Mouse (Mus musculus) layer of hippocampus, adult 6 months (tissue): ENCODE results near the gene Sass6. TPM values are rescaled to one million over a fixed set of nuclear protein-coding genes. Genes with fewer than 3 reads are reported as not detected.

Experiments used
- long read RNA-seq, 2 experiments: library from polyadenylated mRNA; unstranded; transcript quantifications; one replicate each; pipeline ENCODE4 v2.0.0; 2019 to 2020
- polyA plus RNA-seq: library from polyadenylated mRNA; unstranded; fragments of <200 nt; fragmentation: Nextera tagmentation; gene quantifications from 2 replicates; pipeline ENCODE4 v1.2.3, GENCODE M21; 2021

The Sass6 gene
- 1.5 and 1.6 TPM in 2 replicates for polyA plus RNA-seq
- long read RNA-seq, experiment 1, partial matches to known transcripts, result 3 of 7 reads
- long read RNA-seq, experiment 1, other reads (novel, unspliced or antisense), result 1 of 7 reads
- long read RNA-seq, experiment 2, transcript Sass6-206 (14 exons, 1,894 nt), result major isoform, 5 of 14 reads
- long read RNA-seq, experiment 2, partial matches to known transcripts, result 3 of 14 reads
- long read RNA-seq, experiment 2, other reads (novel, unspliced or antisense), result 5 of 14 reads

GRCm38 (mm10) chr3:116594728-116595602 is at the start of gene Sass6:
Gene Sass6, plus strand, starts transcription at chr3:116594982.

DNA sequence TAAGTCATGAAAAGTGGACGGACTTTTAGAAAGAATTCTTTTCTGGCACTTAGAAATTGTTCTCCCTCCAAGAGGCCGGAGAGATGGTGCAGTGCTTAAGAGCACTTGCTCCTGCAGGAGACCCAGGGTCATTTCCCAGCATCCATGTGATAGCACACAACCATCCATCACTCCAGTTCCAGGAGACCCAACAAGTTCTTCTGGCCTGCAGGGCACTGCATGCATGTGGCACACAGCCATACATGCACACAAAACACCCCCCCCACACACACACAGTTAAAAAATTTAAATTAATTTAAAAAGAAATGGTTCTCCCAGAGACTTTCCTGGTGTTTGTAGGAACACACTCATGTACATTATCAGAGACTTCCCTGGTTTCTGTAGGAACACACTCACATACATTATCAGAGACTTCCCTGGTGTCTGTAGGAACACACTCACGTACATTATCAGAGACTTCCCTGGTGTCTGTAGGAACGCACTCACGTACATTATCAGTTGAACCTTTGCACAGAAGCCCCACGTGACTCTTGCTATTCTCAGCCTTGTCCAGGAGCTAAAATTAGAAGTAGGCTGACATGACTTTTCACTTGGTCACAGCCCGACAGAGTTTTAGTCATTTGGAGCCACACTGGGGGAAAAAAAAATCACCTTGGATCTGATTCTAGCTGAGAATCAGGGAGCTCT is 32.2 kb upstream of the Sass6 start, which contains the start of gene Lrrc39:
Gene Lrrc39, plus strand, starts transcription at position 566 of the 687 bp plus-strand sequence.

DNA sequence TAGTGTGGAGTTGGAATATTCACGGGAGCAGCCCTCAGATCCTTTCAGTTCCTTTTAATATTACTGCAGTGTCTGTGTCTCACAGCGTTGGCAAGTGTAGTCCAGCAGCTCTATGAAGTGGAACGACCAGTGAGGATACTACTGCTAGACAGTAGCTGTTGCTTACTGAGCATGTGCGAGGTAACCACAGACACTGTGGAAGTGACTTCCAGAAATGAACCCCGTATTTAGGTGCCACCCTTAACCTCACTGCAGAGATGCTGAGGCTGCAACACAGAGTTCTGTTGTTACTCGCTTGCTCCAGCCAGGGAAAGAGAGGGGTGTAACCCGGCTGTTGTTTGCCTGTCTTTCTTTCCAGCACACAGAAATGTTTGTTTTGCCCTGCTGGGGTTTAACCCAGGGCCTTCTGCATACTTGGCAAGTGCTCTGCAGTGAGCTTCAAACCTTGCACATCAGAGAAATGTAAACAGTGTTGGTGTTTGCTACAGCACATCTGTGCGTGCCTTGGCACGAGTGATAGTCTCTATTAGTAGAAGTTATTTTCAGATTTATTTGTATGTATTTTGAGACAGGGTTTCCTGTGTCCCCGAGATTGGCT is 19.6 kb downstream of the Sass6 start, which contains the start of gene Trmt13:
Gene Trmt13, minus strand, starts transcription at position 293 of the 598 bp plus-strand sequence.

DNA sequence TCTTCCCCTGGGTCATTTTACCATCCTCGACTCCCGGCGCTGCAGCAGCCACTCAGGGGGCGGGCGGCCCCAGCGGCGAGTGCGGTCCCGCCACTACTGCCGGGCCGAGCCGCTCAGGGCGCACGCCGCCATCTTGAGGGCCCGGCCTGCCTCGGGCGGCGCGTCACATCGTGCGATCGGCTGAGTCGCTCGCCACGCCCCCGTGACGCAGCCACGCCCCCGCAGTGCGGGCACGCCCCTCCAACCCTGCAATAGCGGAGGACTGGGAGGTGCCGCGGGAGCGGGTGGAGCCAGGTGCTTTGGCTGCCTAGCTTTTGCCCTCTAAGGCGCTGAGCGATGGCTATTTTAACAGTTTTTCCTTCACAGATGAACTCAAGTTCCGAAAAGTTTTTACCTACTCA is 67.7 kb downstream of the Sass6 start, which contains the start of gene Mfsd14a:
Gene Mfsd14a, minus strand, starts transcription at position 215 of the 401 bp plus-strand sequence.

Other genes starting within 250 kb of the Sass6 start
- 1.4 and 1.8 TPM in 2 replicates for gene Cdc14a, start 170.9 kb upstream of the Sass6 start, polyA plus RNA-seq
- gene Rtca, start 86.8 kb upstream of the Sass6 start, polyA plus RNA-seq, result 68.8 and 74.8 TPM in 2 replicates
- 7.8 and 9.9 TPM in 2 replicates for gene Dbt, start 81.9 kb upstream of the Sass6 start, polyA plus RNA-seq
- gene Lrrc39, start 32.0 kb upstream of the Sass6 start, polyA plus RNA-seq, result 0.14 TPM in 1 of 2 replicates, not detected in the other
- 3.4 and 5.2 TPM in 2 replicates for gene Trmt13, start 19.6 kb downstream of the Sass6 start, polyA plus RNA-seq
- gene Mfsd14a, start 67.7 kb downstream of the Sass6 start, polyA plus RNA-seq, result 55.7 and 57.5 TPM in 2 replicates
- not detected in 2 replicates for gene Gm43191, start 86.3 kb downstream of the Sass6 start, polyA plus RNA-seq
- 8.8 and 9.6 TPM in 2 replicates for gene Slc35a3, start 117.8 kb downstream of the Sass6 start, polyA plus RNA-seq
- gene Agl, start 213.2 kb downstream of the Sass6 start, polyA plus RNA-seq, result 5.7 and 6.2 TPM in 2 replicates